Mouse (Mus musculus): ENCODE measurements around the gene Heg1. TPM values are rescaled to one million over a fixed set of nuclear protein-coding genes. Genes with fewer than 3 reads are reported as not detected.

Heg1 gene
- polyA plus RNA-seq, 1 experiment from 2014 or later = 9.1 TPM

GRCm38 (mm10) chr16:33684703-33685701, 832 bp downstream of the Heg1 start:
- peak overlapping the region; percentile 90 for H3K9ac ChIP-seq (ENCODE audit: low read length)
- H3K4me1 ChIP-seq (replicated peaks; ENCODE audit: control insufficient read depth, insufficient read depth) = no peaks in the 10 kb centered on the region
- under 1% methylated on average over 46 of the region's 46 CpGs for WGBS
- ATAC-seq (ENCODE audit: low FRiP score, low TSS enrichment) (peak; percentile 43; the same call in 1 of the 2 replicates), DNase-seq (ENCODE audit: low spot score) (no peak)
- TF ChIP-seq CTCF (IDR thresholded peaks at IDR 0.05; ENCODE audit: low read depth) (no peak), EP300 (optimal IDR thresholded peaks at IDR 0.05) (no peak)
- H3K4me2 ChIP-seq (replicated peaks; ENCODE audit: low read depth) = peak overlapping the region; percentile 90
- no peaks in the 10 kb centered on the region for H3K9me3 ChIP-seq (ENCODE audit: control insufficient read depth, low read length)
- peak overlapping the region; percentile 80 for H3K4me3 ChIP-seq (ENCODE audit: low read depth, low read length)
- H3K27me3 ChIP-seq (ENCODE audit: control insufficient read depth, insufficient read depth, low read length) = no peaks in the 10 kb centered on the region
- peak overlapping the region; percentile 92 for H3K27ac ChIP-seq (replicated peaks)
- no peaks in the 10 kb centered on the region; the same call in 1 of the 2 replicates for H3K36me3 ChIP-seq (ENCODE audit: control insufficient read depth, insufficient read depth, low read length)

DNA sequence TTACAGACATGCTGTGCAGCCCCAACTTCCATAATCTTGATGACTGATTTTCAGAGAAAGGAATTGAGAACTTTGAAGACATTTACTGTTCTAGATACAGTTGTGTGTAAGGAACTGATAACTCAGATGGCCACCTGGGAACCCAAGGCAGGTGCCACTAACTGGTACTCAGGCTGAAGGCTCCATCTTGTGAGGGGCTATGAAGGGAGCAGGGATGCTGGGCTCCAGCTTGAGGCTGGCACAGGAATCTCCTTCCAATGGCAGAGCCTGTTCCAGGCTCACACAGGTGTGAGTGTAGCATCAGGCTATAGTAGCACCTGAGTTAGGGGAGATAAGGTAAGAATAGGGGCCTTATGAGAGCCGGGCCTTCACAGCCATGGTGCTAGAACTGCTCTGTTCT, 1.9 kb downstream of the Heg1 start:
- H3K27ac ChIP-seq (replicated peaks) = 0 out of 2 replicates have a peak overlapping the region, but pooled peaks have one; percentile 9
- DNase-seq (ENCODE audit: low spot score) = no peak
- peak overlapping the region; percentile 90 for H3K4me2 ChIP-seq (replicated peaks; ENCODE audit: low read depth)
- no peak for TF ChIP-seq CTCF (IDR thresholded peaks at IDR 0.05; ENCODE audit: low read depth)
- TF ChIP-seq EP300 (optimal IDR thresholded peaks at IDR 0.05) = no peak
- peak overlapping the region; percentile 90; the same call in 1 of the 2 replicates for H3K9ac ChIP-seq (ENCODE audit: low read length)
- no peak for ATAC-seq (ENCODE audit: low FRiP score, low TSS enrichment)
- H3K4me1 ChIP-seq (replicated peaks; ENCODE audit: control insufficient read depth, insufficient read depth) = no peaks in the 10 kb centered on the region
- 52% methylated on average over 1 of the region's 1 CpGs for WGBS
- H3K9me3 ChIP-seq (ENCODE audit: control insufficient read depth, low read length) = no peaks in the 10 kb centered on the region
- no peaks in the 10 kb centered on the region for H3K27me3 ChIP-seq (ENCODE audit: control insufficient read depth, insufficient read depth, low read length)
- peak overlapping the region; percentile 80 for H3K4me3 ChIP-seq (ENCODE audit: low read depth, low read length)
- no peaks in the 10 kb centered on the region; the same call in 1 of the 2 replicates for H3K36me3 ChIP-seq (ENCODE audit: control insufficient read depth, insufficient read depth, low read length)

GRCm38 (mm10) chr16:33687724-33688123, 3.6 kb downstream of the Heg1 start:
- Histone ChIP-seq H3K4me2 (replicated peaks; ENCODE audit: low read depth) (peak overlapping the region; percentile 90), H3K4me3 (ENCODE audit: low read depth, low read length) (no peak overlapping the region; the same call in 1 of the 2 replicates), H3K27me3 (ENCODE audit: control insufficient read depth, insufficient read depth, low read length) (no peaks in the 10 kb centered on the region), H3K36me3 (ENCODE audit: control insufficient read depth, insufficient read depth, low read length) (no peaks in the 10 kb centered on the region; the same call in 1 of the 2 replicates), H3K9ac (ENCODE audit: low read length) (no peak overlapping the region), H3K4me1 (replicated peaks; ENCODE audit: control insufficient read depth, insufficient read depth) (no peaks in the 10 kb centered on the region), H3K27ac (replicated peaks) (no peak overlapping the region), H3K9me3 (ENCODE audit: control insufficient read depth, low read length) (no peaks in the 10 kb centered on the region)
- DNase-seq (ENCODE audit: low spot score) (no peak), ATAC-seq (ENCODE audit: low FRiP score, low TSS enrichment) (no peak)
- WGBS = 68% methylated on average over 3 of the region's 3 CpGs
- TF ChIP-seq EP300 (optimal IDR thresholded peaks at IDR 0.05) (no peak), CTCF (IDR thresholded peaks at IDR 0.05; ENCODE audit: low read depth) (no peak)

GRCm38 (mm10) chr16:33690975-33691747, 7.0 kb downstream of the Heg1 start:
- no peak for ATAC-seq (ENCODE audit: low FRiP score, low TSS enrichment)
- TF ChIP-seq CTCF (IDR thresholded peaks at IDR 0.05; ENCODE audit: low read depth) (no peak), EP300 (optimal IDR thresholded peaks at IDR 0.05) (no peak)
- no peak for DNase-seq (ENCODE audit: low spot score)
- no peaks in the 10 kb centered on the region for H3K4me1 ChIP-seq (replicated peaks; ENCODE audit: control insufficient read depth, insufficient read depth)
- H3K27ac ChIP-seq (replicated peaks) = no peak overlapping the region
- no peaks in the 10 kb centered on the region for H3K27me3 ChIP-seq (ENCODE audit: control insufficient read depth, insufficient read depth, low read length)
- H3K4me3 ChIP-seq (ENCODE audit: low read depth, low read length) = no peak overlapping the region
- H3K36me3 ChIP-seq (ENCODE audit: control insufficient read depth, insufficient read depth, low read length) = no peaks in the 10 kb centered on the region; the same call in 1 of the 2 replicates
- H3K4me2 ChIP-seq (replicated peaks; ENCODE audit: low read depth) = no peak overlapping the region
- 77% methylated on average over 6 of the region's 6 CpGs for WGBS
- no peak overlapping the region for H3K9ac ChIP-seq (ENCODE audit: low read length)
- no peaks in the 10 kb centered on the region for H3K9me3 ChIP-seq (ENCODE audit: control insufficient read depth, low read length)

- Histone ChIP-seq H3K4me3 (ENCODE audit: low read depth, low read length) (no peak overlapping the region), H3K27me3 (ENCODE audit: control insufficient read depth, insufficient read depth, low read length) (no peaks in the 10 kb centered on the region), H3K27ac (replicated peaks) (no peak overlapping the region), H3K4me1 (replicated peaks; ENCODE audit: control insufficient read depth, insufficient read depth) (0 out of 2 replicates have a peak, but pooled peaks cover 6% of the 10 kb centered on the region), H3K9me3 (ENCODE audit: control insufficient read depth, low read length) (no peaks in the 10 kb centered on the region), H3K4me2 (replicated peaks; ENCODE audit: low read depth) (no peak overlapping the region), H3K36me3 (ENCODE audit: control insufficient read depth, insufficient read depth, low read length) (no peaks in the 10 kb centered on the region), H3K9ac (ENCODE audit: low read length) (no peak overlapping the region)
- WGBS = 84% methylated on average over 1 of the region's 1 CpGs
- ATAC-seq (ENCODE audit: low FRiP score, low TSS enrichment) (no peak), DNase-seq (ENCODE audit: low spot score) (no peak)
- TF ChIP-seq EP300 (optimal IDR thresholded peaks at IDR 0.05) = no peak
- TF ChIP-seq CTCF (IDR thresholded peaks at IDR 0.05; ENCODE audit: low read depth) = no peak
Observed at GRCm38 (mm10) chr16:33693553-33693952, 9.4 kb downstream of the Heg1 start.

Measured in stomach, postnatal 0 days (tissue).